Mouse (Mus musculus): ENCODE measurements at regions not wholly inside any gene's neighbourhood (a gene's known extent, or its start where the extent isn't known, plus 50 kb on each side); places are given as distances from the start of the nearest gene placed in this dataset.
"Not testable (repeated sequence)": the region's sequence is repeated elsewhere in the genome, so short reads cannot be mapped to it uniquely, and the experiment has no call there.

- no peak for ATAC-seq (ENCODE audit: insufficient number of reproducible peaks, low FRiP score, low TSS enrichment)
Observed at GRCm38 (mm10) chr2:171605064-171605463, 438.2 kb downstream of the Cbln4 start.

GRCm38 (mm10) chr2:171595240-171595639, 448.0 kb downstream of the Cbln4 start:
- ATAC-seq (ENCODE audit: insufficient number of reproducible peaks, low FRiP score, low TSS enrichment), result no peak

DNA sequence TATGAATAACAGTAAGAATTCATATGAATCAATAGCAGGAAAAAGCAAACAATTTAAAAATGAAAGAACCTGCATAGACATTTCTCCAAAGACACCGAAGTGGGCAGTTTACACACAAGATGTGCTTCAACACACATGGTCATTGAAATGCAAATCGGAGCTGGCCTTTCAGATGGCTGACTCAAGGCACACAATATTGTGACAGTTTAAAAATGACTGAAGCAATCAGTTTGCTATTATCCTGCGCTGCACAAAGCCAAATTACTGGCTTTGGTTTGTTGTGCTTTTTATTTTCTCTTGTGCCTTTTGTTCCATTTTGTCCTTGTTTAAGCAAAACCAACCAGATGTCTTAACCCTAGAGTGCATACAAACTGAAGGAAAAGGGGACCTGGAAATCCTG, 449.4 kb downstream of the Cbln4 start:
- no peak for ATAC-seq (ENCODE audit: insufficient number of reproducible peaks, low FRiP score, low TSS enrichment)

DNA sequence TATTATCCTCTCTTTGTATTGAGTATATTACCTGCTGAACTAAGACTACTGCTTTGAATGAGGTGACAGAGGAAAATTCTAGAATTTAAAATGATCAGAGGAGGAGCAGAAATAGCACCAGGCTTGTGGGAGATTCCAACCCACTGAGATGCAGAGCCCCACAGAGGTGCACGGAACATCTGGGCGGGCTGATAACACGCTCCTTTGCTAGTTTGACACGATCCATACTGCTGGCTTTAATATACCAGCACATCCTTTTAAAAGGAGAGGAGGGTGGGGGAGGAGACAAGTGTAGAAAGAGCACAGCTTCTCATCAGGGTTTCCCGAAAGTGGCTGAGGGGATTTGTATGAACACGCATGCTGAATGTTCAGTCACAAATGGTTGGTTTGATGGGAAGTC, 451.0 kb downstream of the Cbln4 start:
- no peak for ATAC-seq (ENCODE audit: insufficient number of reproducible peaks, low FRiP score, low TSS enrichment)

DNA sequence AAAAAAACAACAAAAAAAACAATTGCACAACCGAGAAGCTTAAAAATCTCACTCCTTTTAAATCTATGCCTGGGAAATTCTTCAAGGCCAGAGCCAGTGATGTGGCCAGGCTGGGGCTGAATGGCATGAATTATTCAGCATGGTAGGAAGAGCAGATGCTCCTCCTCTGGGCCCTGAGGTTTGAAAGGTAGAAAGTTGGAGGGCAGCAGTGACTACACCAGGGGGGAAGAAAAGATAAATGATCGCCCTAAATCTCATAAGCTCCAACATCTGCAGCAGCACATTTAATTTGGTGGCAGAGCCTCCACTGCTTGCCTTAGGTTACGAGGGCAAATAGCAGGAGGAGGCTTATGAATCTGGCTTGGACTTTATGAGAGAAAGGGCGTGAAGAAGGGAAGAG, 455.1 kb downstream of the Cbln4 start:
- no peak for ATAC-seq (ENCODE audit: insufficient number of reproducible peaks, low FRiP score, low TSS enrichment)

DNA sequence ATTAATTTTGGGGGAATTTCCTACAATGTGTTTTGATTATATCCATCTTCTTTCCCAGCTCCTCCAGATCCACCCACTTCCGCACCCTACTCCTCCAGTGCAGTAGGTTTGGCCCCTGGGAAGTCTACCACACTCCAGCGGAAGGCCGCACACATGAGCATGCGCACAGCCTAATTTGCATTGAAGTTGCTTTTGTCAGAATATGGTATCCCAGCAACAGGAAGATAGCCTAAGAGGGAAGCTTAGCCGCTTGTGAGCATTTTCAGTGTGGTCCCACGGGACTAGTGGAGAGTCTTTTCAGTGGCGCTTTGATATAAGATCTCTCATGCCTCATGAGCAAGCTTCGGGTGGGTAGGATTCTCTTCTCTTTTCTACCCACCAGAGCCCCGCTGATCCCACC, 455.6 kb downstream of the Cbln4 start:
- ATAC-seq (ENCODE audit: insufficient number of reproducible peaks, low FRiP score, low TSS enrichment), result no peak

- ATAC-seq (ENCODE audit: insufficient number of reproducible peaks, low FRiP score, low TSS enrichment), result no peak
Observed at GRCm38 (mm10) chr2:171586853-171587220, 456.4 kb downstream of the Cbln4 start.

GRCm38 (mm10) chr2:171586217-171586852, 456.9 kb downstream of the Cbln4 start:
- 0 out of 2 replicates have a peak, but pooled peaks have one; percentile 31 for ATAC-seq (ENCODE audit: insufficient number of reproducible peaks, low FRiP score, low TSS enrichment)

- no peak for ATAC-seq (ENCODE audit: insufficient number of reproducible peaks, low FRiP score, low TSS enrichment)
Observed at GRCm38 (mm10) chr2:171574360-171574759, 468.9 kb downstream of the Cbln4 start.

- no peak for ATAC-seq (ENCODE audit: insufficient number of reproducible peaks, low FRiP score, low TSS enrichment)
Observed at GRCm38 (mm10) chr2:171562656-171563055, 480.6 kb downstream of the Cbln4 start.

GRCm38 (mm10) chr2:171542768-171543167, 500.5 kb downstream of the Cbln4 start:
- ATAC-seq (ENCODE audit: insufficient number of reproducible peaks, low FRiP score, low TSS enrichment), result not testable (repeated sequence)

DNA sequence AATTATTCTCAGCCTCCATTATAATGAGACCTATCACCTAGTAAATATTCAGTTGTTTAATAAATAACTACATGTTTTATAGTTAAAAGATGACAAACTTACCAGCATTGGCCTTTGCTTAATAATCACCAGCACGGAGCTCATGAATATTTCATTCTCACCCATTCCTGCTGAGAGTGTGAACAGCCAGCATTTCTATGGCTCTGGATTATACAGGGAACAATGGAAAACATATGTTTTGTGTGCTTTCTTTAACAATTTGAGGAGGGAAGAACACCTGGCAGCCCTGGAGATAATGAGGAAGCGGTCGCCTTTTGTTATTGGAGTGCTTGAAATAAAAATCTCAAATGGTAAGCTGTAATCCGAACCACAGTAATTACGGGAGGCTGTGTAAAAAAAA, 528.4 kb downstream of the Cbln4 start:
- ATAC-seq (ENCODE audit: insufficient number of reproducible peaks, low FRiP score, low TSS enrichment), result no peak

DNA sequence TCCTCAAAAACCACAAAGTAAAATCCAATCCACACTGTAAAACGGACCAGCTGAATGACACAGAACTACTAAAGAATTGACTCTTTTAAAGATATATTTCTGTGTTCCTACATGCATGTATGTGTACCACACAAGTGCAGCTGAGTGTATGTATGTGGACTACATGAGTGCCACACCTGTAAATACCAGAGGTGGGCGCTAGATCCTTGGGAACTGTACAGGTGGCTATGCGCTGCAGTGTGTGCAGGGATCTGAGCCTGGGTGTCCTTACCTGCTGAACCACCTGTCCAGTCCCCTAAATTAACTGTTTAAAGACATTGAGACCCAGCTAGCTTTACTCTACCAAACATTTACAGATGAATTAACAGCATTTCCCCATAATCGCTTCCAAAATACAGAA, 546.6 kb downstream of the Cbln4 start:
- no peak for ATAC-seq (ENCODE audit: insufficient number of reproducible peaks, low FRiP score, low TSS enrichment)

GRCm38 (mm10) chr2:171493741-171494140, 549.5 kb downstream of the Cbln4 start:
- no peak for ATAC-seq (ENCODE audit: insufficient number of reproducible peaks, low FRiP score, low TSS enrichment)

DNA sequence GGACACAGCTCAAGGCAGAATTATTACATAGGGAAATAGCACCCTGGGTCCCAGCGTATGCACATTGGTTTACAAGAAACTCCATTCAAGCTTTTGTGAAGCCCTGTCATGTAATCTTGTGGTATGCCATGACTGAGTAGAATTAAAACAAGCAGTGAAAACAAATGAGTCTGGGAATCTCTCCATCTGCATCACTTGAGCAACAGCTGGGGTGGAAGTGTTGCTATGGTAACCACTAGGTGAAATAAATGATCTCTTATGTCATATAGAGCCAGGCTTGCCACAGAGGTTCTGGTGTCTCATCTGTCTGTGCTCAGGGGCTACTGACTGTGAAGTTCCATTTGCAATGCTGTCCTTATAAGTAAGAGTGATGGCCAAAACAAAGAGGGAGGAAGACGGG, 556.0 kb downstream of the Cbln4 start:
- ATAC-seq (ENCODE audit: insufficient number of reproducible peaks, low FRiP score, low TSS enrichment), result no peak

DNA sequence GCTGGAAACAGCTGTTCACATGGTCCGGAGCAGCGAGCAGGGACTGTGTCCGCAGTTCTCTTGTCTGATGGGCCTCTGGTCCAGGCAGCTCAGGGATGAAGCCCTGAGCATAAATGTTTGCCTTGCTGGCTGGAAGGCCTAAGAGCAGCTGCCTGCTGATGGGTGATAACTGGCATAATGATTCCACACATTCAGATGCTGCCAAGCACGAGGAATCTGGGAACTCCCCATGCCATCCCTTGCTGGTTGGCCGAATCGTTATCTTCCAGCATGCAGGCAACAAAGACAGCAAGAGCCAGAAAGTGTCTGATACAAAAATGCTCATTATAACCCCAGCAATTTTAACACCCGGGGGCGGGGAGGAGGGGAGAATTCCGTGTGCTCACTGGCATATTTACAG, 590.0 kb downstream of the Cbln4 start:
- no peak for ATAC-seq (ENCODE audit: insufficient number of reproducible peaks, low FRiP score, low TSS enrichment)

- ATAC-seq (ENCODE audit: insufficient number of reproducible peaks, low FRiP score, low TSS enrichment), result no peak
Observed at GRCm38 (mm10) chr2:171406057-171406456, 637.2 kb downstream of the Cbln4 start.

- no peak for ATAC-seq (ENCODE audit: insufficient number of reproducible peaks, low FRiP score, low TSS enrichment)
Observed at GRCm38 (mm10) chr2:171388936-171389335, 654.3 kb downstream of the Cbln4 start.

- ATAC-seq (ENCODE audit: insufficient number of reproducible peaks, low FRiP score, low TSS enrichment), result no peak
Observed at GRCm38 (mm10) chr2:171373457-171373856, 641.9 kb downstream of the Dok5 start.

DNA sequence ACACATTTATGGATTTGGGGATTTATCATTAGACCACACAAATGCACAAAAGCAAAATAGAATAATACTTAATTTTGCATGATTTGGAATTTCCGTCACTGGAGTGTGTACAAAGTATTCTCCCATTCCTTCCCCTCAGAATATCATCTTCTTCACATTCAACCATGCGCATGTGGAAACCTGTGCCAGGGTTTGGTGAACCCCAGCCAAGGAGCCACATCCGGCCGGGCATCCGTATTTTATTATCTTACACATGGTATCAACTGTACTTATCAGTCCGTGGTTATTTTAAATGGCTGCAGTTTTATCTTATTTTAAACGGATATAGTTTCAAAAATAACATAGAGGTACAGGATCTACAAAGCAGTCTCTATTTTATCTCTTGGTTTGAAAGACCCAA, 641.4 kb downstream of the Dok5 start:
- ATAC-seq (ENCODE audit: insufficient number of reproducible peaks, low FRiP score, low TSS enrichment), result no peak

GRCm38 (mm10) chr2:171371751-171372150, 640.1 kb downstream of the Dok5 start:
- ATAC-seq (ENCODE audit: insufficient number of reproducible peaks, low FRiP score, low TSS enrichment), result no peak

DNA sequence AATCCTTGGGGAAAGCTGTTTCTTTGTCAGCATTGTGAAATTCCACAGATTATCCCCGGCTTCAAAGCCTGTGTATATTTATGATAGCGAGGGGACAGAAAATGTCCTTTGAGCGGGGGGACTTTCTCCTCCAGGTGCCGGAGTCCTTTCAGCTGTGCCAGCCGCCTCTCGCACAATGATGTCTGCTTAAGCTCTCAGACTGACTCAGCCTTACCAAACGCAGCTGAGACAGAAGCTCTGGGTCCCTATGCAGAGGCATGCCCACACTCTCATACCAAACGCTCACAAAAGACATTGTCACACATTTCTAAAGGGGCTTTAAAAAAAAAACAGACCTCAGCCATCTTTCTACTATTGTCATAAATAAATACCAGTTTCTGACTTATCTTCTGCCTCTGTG, 633.9 kb downstream of the Dok5 start:
- no peak for ATAC-seq (ENCODE audit: insufficient number of reproducible peaks, low FRiP score, low TSS enrichment)

DNA sequence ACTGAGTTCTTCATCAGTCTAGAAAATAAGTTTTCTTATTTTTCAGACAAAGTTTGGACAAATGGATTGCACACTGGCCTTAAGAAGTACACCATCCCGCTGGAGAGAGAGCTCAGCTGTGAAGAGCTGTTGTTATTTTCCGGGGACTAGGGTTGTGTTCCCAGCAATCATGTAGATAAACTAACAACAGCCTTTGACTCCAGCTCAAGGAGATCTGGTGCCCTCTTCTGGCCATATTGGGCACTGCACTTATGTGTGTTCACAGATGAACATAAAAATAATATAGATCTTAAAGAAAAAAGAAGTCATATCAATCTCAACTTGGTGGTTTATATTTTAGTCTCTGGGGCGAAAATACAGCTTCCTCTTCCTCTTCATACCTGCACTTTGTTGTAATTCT, 633.0 kb downstream of the Dok5 start:
- no peak for ATAC-seq (ENCODE audit: insufficient number of reproducible peaks, low FRiP score, low TSS enrichment)

Measured in cerebellum, adult (tissue).